Mouse (Mus musculus): ENCODE data around the gene Desi2. TPM values are rescaled to one million over a fixed set of nuclear protein-coding genes. Genes with fewer than 3 reads are reported as not detected.
"Not testable (repeated sequence)": the region's sequence is repeated elsewhere in the genome, so short reads cannot be mapped to it uniquely, and the experiment has no call there.

Desi2 gene
- polyA plus RNA-seq, 1 experiment = 10.1 TPM

DNA sequence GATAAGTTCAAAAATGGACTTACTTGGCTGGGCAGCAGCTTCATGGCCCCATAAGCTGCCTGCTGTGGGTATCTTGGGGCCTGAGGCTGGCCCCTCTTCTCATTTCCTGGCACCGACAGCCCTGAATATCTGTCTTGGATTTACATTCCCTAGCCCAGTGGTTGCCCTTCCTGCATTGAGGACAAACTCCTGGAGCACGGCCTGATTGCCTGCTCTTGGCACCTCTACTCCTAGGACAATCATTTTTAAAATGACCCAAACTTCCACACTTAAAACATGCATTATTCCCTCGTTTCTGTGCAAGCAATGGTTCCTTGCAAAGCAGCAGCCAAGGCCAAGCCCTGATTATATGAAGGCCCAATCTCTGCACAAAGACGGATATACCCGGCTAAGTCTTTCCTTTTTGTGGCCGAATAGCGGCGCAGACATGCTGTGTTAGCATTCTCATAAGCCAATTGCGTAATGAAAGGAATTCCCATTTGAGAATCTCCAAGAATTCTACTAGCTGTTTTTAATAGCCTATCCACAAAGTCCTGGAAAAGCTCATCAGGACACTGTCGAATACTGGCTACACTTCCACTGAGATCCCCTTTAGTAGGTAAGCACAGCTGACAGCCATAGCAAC, 18.6 kb downstream of the Desi2 start:
- Histone ChIP-seq H3K27me3 (ENCODE audit: control insufficient read depth, insufficient read depth, insufficient read length) (no peaks in the 10 kb centered on the region), H3K36me3 (ENCODE audit: control insufficient read depth, insufficient read depth) (no peaks in the 10 kb centered on the region), H3ac (ENCODE audit: control insufficient read depth, insufficient read length, low read depth) (no peak overlapping the region), H3K79me2 (ENCODE audit: control insufficient read depth, insufficient read depth) (peaks cover 21% of the 10 kb centered on the region), H3K79me3 (ENCODE audit: low read depth) (peaks cover 14% of the 10 kb centered on the region), H3K4me3 (ENCODE audit: insufficient read depth, poor library complexity, severe bottlenecking) (no peak overlapping the region)
- no peak for TF ChIP-seq CTCF (IDR thresholded peaks at IDR 0.05; ENCODE audit: control insufficient read depth, insufficient read depth, insufficient read length)
- no peak for TF ChIP-seq CEBPB (IDR thresholded peaks at IDR 0.05; ENCODE audit: low read depth)

DNA sequence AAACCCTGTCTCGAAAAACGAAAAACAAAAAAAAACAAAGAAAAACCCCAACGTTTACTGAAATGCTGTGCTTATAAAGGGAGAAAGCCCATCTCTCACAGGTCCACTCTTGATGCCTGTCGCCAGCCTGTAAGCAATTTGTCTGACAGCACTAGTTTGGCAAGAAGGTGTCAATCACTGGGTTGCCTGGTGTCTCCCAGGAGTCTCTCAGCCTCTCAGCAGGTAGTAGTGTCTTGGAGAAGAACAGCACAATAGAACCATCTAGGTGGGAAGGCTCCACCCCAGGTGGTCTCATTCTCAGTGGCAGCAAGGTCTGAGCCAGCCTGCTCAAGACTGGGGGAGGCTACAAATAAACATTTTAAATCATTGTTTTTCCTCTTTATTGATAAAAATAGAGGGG, 20.6 kb downstream of the Desi2 start:
- not testable (repeated sequence) for H3K4me3 ChIP-seq (ENCODE audit: insufficient read depth, poor library complexity, severe bottlenecking); H3K27me3 ChIP-seq (ENCODE audit: control insufficient read depth, insufficient read depth, insufficient read length); H3K79me2 ChIP-seq (ENCODE audit: control insufficient read depth, insufficient read depth); H3K79me3 ChIP-seq (ENCODE audit: low read depth); H3K36me3 ChIP-seq (ENCODE audit: control insufficient read depth, insufficient read depth); H3ac ChIP-seq (ENCODE audit: control insufficient read depth, insufficient read length, low read depth)

DNA sequence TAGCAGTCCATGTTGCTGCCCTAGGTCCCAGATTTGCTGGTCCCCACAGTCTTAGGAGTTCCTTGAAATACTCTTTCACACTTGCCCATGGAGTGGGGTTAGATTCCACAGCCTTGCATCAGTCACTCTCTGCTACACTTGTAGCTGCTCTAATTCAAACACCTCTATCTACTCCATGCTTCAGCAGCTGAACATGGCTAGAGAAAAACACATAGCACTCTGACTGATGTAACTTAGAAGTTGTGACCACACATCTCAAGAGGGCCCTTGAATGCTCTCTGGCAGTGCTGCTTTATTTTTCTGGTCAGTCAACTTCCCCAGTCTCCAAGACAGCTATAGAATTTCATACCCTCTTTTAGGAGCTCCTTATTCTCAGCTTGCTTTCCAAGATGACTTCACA, 22.7 kb downstream of the Desi2 start:
- Histone ChIP-seq H3K79me3 (ENCODE audit: low read depth) (peaks cover 5% of the 10 kb centered on the region), H3K36me3 (ENCODE audit: control insufficient read depth, insufficient read depth) (no peaks in the 10 kb centered on the region), H3K4me3 (ENCODE audit: insufficient read depth, poor library complexity, severe bottlenecking) (no peak overlapping the region), H3K27me3 (ENCODE audit: control insufficient read depth, insufficient read depth, insufficient read length) (no peaks in the 10 kb centered on the region), H3ac (ENCODE audit: control insufficient read depth, insufficient read length, low read depth) (no peak overlapping the region), H3K79me2 (ENCODE audit: control insufficient read depth, insufficient read depth) (peaks cover 3% of the 10 kb centered on the region)
- no peak for TF ChIP-seq FOSL1 (IDR thresholded peaks at IDR 0.05; ENCODE audit: insufficient read depth, low read length, poor library complexity, severe bottlenecking)
- TF ChIP-seq MAX (IDR thresholded peaks at IDR 0.05) = no peak
- no peak for TF ChIP-seq CEBPB (IDR thresholded peaks at IDR 0.05; ENCODE audit: low read depth)
- no peak for TF ChIP-seq CTCF (IDR thresholded peaks at IDR 0.05; ENCODE audit: control insufficient read depth, insufficient read depth, insufficient read length)
- no peak for TF ChIP-seq MYOG (IDR thresholded peaks at IDR 0.05; ENCODE audit: control insufficient read depth, extremely low read depth, insufficient read length)
- no peak for TF ChIP-seq MYOD1 (IDR thresholded peaks at IDR 0.05; ENCODE audit: control insufficient read depth, insufficient read length, low read depth)
- no peak for TF ChIP-seq USF1 (IDR thresholded peaks at IDR 0.05; ENCODE audit: low read depth)

DNA sequence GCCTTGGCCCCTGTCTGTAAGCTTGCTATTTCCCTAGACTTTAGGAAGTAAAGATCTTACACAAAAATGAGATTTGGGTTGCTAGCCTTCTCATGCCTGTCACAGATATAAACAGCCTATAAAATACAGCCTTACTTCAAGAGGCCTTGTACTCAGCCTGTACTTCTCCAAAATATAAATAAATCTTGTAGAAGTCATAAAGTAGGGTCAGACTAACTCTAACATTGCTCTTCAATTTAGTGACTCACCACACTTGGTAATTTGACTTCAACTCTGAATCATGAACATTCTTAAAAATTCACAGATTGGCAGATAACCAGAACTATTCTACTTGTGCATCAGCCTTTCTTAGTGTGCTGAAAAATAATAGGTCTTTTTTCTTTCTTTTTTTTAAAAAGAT, 29.9 kb downstream of the Desi2 start:
- no peak for TF ChIP-seq CEBPB (IDR thresholded peaks at IDR 0.05; ENCODE audit: low read depth)
- TF ChIP-seq MYOD1 (IDR thresholded peaks at IDR 0.05; ENCODE audit: control insufficient read depth, insufficient read length, low read depth) = no peak
- TF ChIP-seq FOSL1 (IDR thresholded peaks at IDR 0.05; ENCODE audit: insufficient read depth, low read length, poor library complexity, severe bottlenecking) = peak; percentile 64
- TF ChIP-seq CTCF (IDR thresholded peaks at IDR 0.05; ENCODE audit: control insufficient read depth, insufficient read depth, insufficient read length) = no peak
- Histone ChIP-seq H3ac (ENCODE audit: control insufficient read depth, insufficient read length, low read depth) (no peak overlapping the region), H3K36me3 (ENCODE audit: control insufficient read depth, insufficient read depth) (no peaks in the 10 kb centered on the region), H3K27me3 (ENCODE audit: control insufficient read depth, insufficient read depth, insufficient read length) (no peaks in the 10 kb centered on the region), H3K79me3 (ENCODE audit: low read depth) (peaks cover 21% of the 10 kb centered on the region), H3K4me3 (ENCODE audit: insufficient read depth, poor library complexity, severe bottlenecking) (no peak overlapping the region), H3K79me2 (ENCODE audit: control insufficient read depth, insufficient read depth) (peaks cover 46% of the 10 kb centered on the region)

DNA sequence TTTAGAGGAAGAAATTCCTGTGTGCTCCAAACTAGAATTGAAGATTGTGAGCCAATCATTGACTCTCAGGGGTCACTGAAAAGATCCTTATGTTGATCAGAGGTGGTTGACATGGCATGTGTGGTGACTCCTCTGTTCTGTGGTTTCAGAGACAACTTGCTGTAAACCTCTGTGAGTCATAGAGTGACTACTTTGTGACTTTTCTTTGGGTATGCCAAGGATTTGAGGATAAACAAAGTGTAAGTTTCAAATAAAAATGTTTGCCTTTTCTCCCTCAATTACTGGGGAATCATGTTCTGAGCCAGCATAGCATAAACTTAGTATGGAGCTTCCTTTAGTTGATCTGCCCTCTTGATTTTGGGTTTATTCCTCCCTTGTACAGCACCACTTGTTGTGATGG, 31.1 kb downstream of the Desi2 start:
- Histone ChIP-seq H3K4me3 (ENCODE audit: insufficient read depth, poor library complexity, severe bottlenecking) (no peak overlapping the region), H3K27me3 (ENCODE audit: control insufficient read depth, insufficient read depth, insufficient read length) (no peaks in the 10 kb centered on the region), H3K36me3 (ENCODE audit: control insufficient read depth, insufficient read depth) (no peaks in the 10 kb centered on the region), H3K79me2 (ENCODE audit: control insufficient read depth, insufficient read depth) (peaks cover 58% of the 10 kb centered on the region), H3K79me3 (ENCODE audit: low read depth) (peaks cover 26% of the 10 kb centered on the region), H3ac (ENCODE audit: control insufficient read depth, insufficient read length, low read depth) (no peak overlapping the region)
- no peak for TF ChIP-seq MYOG (IDR thresholded peaks at IDR 0.05; ENCODE audit: control insufficient read depth, extremely low read depth, insufficient read length)
- peak; percentile 43 for TF ChIP-seq MAX (IDR thresholded peaks at IDR 0.05)
- TF ChIP-seq FOSL1 (IDR thresholded peaks at IDR 0.05; ENCODE audit: insufficient read depth, low read length, poor library complexity, severe bottlenecking) = peak; percentile 96
- TF ChIP-seq MYOD1 (IDR thresholded peaks at IDR 0.05; ENCODE audit: control insufficient read depth, insufficient read length, low read depth) = peak; percentile 27

DNA sequence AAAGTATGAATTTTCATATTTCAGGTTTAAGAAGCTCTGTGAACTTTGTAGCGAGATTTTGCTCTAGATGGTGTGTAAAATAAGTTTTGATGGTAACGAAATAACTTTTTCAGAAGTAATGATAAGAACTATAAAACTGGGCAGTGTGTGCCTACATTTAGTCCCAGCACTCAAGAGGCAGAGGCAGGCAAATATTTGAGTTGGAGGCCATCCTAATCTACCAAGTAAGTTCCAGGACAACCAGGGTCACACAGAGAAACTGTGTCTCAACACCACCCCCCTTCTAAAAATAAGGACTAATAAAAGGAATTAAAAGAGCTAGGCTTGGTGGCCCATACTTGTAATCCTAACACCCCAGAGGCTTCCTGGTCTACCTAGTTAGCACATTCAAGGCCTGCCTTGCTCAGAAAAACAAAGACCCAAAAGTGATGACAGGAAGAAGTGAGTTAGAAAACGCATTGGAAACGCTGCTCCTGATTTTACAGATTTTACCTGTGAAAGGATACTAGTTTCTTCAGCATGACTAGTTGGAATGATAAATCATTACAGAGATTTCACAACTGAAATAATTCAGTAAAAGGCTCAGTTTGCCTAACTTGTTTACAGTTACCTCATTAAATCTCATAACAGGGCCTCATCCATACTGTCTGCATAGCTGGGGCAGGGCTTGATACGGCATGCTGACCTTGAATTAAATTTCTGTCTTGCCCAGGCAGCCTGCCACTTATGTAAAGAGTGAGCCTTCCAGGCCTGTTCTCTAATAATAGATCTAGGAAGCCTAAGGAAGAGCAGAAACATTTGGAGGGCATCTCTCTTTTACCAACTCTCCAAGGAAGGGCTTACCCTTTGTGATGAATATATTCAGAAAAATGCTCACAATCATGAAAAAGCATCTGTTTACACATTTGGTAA, 32.2 kb downstream of the Desi2 start:
- H3K4me3 ChIP-seq (ENCODE audit: insufficient read depth, poor library complexity, severe bottlenecking) = no peak overlapping the region
- H3K36me3 ChIP-seq (ENCODE audit: control insufficient read depth, insufficient read depth) = no peaks in the 10 kb centered on the region
- TF ChIP-seq USF1 (IDR thresholded peaks at IDR 0.05; ENCODE audit: low read depth) = no peak
- no peak for TF ChIP-seq CTCF (IDR thresholded peaks at IDR 0.05; ENCODE audit: control insufficient read depth, insufficient read depth, insufficient read length)
- no peak for TF ChIP-seq FOSL1 (IDR thresholded peaks at IDR 0.05; ENCODE audit: insufficient read depth, low read length, poor library complexity, severe bottlenecking)
- no peak for TF ChIP-seq CEBPB (IDR thresholded peaks at IDR 0.05; ENCODE audit: low read depth)
- no peak for TF ChIP-seq MAX (IDR thresholded peaks at IDR 0.05)
- TF ChIP-seq MYOG (IDR thresholded peaks at IDR 0.05; ENCODE audit: control insufficient read depth, extremely low read depth, insufficient read length) = no peak
- TF ChIP-seq MYOD1 (IDR thresholded peaks at IDR 0.05; ENCODE audit: control insufficient read depth, insufficient read length, low read depth) = no peak
- peaks cover 26% of the 10 kb centered on the region for H3K79me3 ChIP-seq (ENCODE audit: low read depth)
- no peaks in the 10 kb centered on the region for H3K27me3 ChIP-seq (ENCODE audit: control insufficient read depth, insufficient read depth, insufficient read length)
- no peak overlapping the region for H3ac ChIP-seq (ENCODE audit: control insufficient read depth, insufficient read length, low read depth)
- H3K79me2 ChIP-seq (ENCODE audit: control insufficient read depth, insufficient read depth) = peaks cover 69% of the 10 kb centered on the region

DNA sequence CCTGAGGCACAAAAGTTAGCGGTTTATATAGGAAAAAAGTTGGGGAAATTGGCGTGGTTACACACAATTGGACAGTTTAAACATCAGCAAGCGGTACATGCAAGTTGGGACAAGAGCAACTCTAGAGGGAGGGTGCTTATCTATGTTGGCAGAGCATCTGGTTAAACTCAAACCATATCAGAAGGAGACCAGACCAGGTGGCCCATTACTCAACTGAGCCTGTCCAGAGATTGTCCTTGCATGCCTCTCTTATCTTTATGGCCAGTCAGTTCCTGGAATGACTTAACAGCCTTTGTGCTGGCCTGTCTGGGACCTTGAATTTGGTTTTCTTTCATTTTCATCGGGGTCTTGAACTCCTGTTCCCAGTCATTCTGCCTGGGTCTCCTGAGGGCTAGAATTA, 41.7 kb downstream of the Desi2 start:
- not testable (repeated sequence) for H3K79me2 ChIP-seq (ENCODE audit: control insufficient read depth, insufficient read depth); H3ac ChIP-seq (ENCODE audit: control insufficient read depth, insufficient read length, low read depth); H3K4me3 ChIP-seq (ENCODE audit: insufficient read depth, poor library complexity, severe bottlenecking); H3K79me3 ChIP-seq (ENCODE audit: low read depth); H3K27me3 ChIP-seq (ENCODE audit: control insufficient read depth, insufficient read depth, insufficient read length)
- H3K36me3 ChIP-seq (ENCODE audit: control insufficient read depth, insufficient read depth) = peaks cover 17% of the 10 kb centered on the region
